Mouse (Mus musculus) gastrocnemius, adult 2 months (tissue): ENCODE data around the gene Tnfrsf23. TPM values are rescaled to one million over a fixed set of nuclear protein-coding genes. Genes with fewer than 3 reads are reported as not detected.
A peak's percentile ranks its signal among the peaks of the same experiment; 100 is the strongest.

ENCODE experiments used
- DNase-seq: peaks from one replicate; pipeline ENCODE4 v3.0.0; 2022
- H3K27ac ChIP-seq: fragments of 200-600 bp; 2 replicates; pipeline ENCODE4 v1.8.1; 2022; ENCODE audit warnings: mild to moderate bottlenecking
- H3K4me3 ChIP-seq: fragments of 200-600 bp; 2 replicates; pipeline ENCODE4 v1.8.1; 2022; ENCODE audit warnings: mild to moderate bottlenecking, moderate library complexity
- CTCF ChIP-seq: fragments of 200-600 bp; IDR thresholded peaks from 2 replicates; pipeline ENCODE4 v1.8.1; 2022; ENCODE audit warnings: antibody characterized with exemption, mild to moderate bottlenecking, moderate library complexity
- intact Hi-C: fragments of 180-260 bp; cut with DNase I; formaldehyde crosslinking; loops from one replicate; pipeline ENCODE4 v1.15.1; 2025
- long read RNA-seq, 2 experiments: library from polyadenylated mRNA; stranded (forward); transcript quantifications; one replicate each; pipeline ENCODE4 v2.0.0; 2021
- total RNA-seq, 2 experiments: library from RNA; stranded (reverse); gene quantifications; 2 replicates each; pipeline ENCODE4 v1.2.3; 2021

Gene Tnfrsf23
- total RNA-seq: 1 to 10 TPM; 3.0 to 4.1 TPM
- long read RNA-seq, experiment 1, partial matches to known transcripts: 0 of 1 reads
- long read RNA-seq, experiment 1, other reads (novel, unspliced or antisense): 1 of 1 reads
- long read RNA-seq, experiment 2: 0 reads

DNA sequence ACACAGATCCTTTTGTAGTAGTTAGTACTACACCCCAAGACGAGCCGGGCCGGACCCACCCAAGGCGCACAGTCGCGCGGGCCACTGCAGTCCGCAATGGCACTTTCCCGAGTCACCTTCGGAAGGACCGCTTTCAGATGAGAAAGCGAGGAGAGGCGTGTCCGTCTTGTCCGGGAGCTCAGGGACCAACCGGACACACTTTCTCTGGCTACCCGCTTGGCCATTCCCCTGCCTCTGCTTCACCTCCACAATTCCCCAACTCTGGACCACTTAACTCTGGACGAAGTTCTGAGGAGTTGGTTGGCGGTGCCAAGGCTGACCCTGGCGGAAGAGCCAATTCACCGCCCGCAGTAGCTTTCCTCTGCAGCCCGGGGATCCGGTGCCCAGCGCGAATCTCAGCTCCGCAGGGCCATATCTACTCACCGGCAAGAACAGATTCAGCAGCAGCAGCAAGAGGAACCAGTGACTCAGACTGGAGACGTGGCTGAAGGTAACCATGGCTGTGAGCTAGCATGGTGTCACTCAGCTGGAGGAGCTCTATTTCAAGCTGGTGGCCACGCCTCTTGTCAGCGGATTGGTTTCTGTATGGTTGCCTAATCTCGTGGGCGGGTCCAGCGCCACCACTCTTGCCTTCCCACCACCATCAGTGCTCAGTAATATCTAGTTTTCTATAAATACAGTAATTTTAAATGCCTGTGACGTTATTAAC is at the start of gene Tnfrsf23:
Gene Tnfrsf23 (minus strand): TSS at position 514 of the 709 bp plus-strand sequence.
- DNase-seq: peak; percentile 86
- TF ChIP-seq CTCF: no peak
- intact Hi-C loops: no loop called here
- H3K4me3 ChIP-seq: peak within 1 kb of the TSS; percentile 74
- H3K27ac ChIP-seq: peak within 1 kb of the TSS; percentile 79

DNA sequence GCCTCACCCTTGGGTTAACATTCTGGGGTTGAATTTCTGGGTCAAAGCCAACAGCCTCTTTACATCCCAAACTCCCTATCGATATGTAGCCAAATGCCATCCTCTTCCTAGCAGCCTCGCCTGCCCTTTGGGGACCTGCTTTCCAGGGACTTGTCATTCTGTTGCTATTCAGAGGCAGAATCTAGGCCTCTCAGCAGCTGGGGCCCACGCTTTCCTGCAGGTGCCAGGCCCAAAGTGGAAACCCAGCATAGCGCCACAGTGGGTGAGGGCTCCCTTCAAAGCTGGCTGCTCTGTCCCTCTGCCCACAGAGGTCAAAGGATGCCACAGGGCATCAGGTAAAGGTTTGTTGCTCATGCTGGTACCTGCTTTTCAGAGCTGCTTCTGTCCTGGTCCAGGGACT is 48.1 kb upstream of the Tnfrsf23 start:
- no peak overlapping the region for H3K27ac ChIP-seq
- no peak for TF ChIP-seq CTCF
- no peak overlapping the region for H3K4me3 ChIP-seq
- intact Hi-C loops: no loop called here
- no peak for DNase-seq

DNA sequence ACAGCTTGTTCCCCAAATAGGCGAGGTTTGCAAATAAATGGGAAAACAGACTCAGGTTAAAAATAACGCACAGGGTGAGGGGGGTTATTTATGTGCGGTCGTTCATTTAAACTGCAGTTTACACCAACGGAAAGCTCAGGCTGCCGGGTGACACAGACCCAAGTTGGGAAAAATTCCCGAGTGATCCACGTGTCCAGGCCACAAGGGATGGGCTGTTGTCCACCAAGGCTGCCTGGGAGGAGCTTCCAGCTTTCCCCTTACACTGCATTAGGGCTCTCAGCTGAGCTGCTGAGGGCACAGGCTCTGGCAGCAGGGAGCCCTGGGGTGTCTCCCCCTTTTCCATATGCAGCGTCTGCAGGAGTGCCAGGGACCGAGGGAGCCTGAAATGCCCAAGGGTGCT is 44.2 kb upstream of the Tnfrsf23 start:
- no peak for TF ChIP-seq CTCF
- Histone ChIP-seq H3K27ac (peak overlapping the region; percentile 78), H3K4me3 (peak overlapping the region; percentile 24)
- peak; percentile 65 for DNase-seq
- intact Hi-C loops: no loop called here

DNA sequence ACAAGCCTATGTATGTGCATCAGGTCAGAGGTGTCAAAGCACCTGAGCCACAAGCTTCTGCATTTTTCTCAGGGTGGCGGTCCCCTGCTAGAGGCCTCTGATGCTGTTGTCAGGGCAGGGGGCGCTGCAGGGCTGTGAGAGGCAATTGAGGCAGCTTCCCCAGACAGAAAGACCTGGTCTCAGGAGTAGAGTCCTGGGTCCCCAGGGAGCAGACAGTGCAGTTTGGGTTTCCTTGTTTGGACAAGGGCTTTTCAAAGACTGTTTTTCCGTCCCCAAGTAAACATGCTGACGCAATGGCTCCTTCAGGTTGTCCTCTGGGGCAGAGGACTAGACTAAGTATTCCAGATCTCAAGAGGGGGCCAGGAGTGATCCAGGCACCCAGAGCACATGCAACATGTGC is 40.7 kb upstream of the Tnfrsf23 start:
- no peak for TF ChIP-seq CTCF

DNA sequence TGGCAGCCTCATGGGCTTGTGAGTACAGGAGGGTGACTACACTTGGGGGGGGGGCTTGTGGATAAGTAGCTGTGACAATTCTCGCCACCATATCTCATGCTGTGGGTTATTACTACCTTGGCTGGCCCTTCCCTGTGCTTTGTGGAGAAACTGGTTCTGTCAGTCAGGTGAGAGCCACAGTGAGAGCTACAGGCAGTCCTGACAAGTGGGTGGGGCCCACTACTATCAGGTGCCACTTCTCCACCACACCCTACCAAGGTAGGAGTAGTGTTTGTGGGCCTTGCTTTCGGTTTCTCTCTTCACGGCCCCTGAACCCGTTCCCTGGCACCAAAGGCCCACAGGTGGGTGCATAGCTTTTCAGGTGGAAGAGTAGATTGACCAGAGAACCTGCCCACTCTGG is 38.2 kb upstream of the Tnfrsf23 start:
- H3K27ac ChIP-seq: peak overlapping the region; percentile 53; the same call in 1 of the 2 replicates
- intact Hi-C loops: no loop called here
- no peak for DNase-seq
- TF ChIP-seq CTCF: no peak
- no peak overlapping the region for H3K4me3 ChIP-seq

More for the DNA sequence above, 40.7 kb upstream of the Tnfrsf23 start:
- Histone ChIP-seq H3K4me3 (no peak overlapping the region), H3K27ac (peak overlapping the region; percentile 24; the same call in 1 of the 2 replicates)
- intact Hi-C loops: no loop called here
- peak; percentile 44 for DNase-seq

DNA sequence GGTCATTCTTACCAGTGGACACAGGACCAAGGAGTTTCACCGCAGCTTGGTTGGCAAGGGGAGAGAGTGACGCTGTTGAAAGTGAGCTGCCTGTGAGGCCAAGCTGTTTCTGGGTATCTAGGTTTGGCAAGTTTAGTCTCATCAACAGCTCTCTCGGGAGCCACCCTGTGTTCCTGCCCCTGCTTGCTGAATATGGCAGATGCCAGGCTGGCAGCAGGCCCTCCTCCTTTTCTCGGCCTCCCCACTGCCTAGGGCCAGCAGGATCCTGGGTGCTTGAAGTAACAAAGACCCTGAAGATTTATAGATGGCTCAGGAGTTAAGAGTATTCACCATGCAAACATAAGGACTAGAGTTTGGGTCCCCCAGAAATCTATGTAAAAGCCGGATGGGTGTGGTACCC is 37.0 kb upstream of the Tnfrsf23 start:
- Histone ChIP-seq H3K4me3 (no peak overlapping the region), H3K27ac (peak overlapping the region; percentile 53; the same call in 1 of the 2 replicates)
- no peak for TF ChIP-seq CTCF
- intact Hi-C loops: no loop called here
- DNase-seq: peak; percentile 68

DNA sequence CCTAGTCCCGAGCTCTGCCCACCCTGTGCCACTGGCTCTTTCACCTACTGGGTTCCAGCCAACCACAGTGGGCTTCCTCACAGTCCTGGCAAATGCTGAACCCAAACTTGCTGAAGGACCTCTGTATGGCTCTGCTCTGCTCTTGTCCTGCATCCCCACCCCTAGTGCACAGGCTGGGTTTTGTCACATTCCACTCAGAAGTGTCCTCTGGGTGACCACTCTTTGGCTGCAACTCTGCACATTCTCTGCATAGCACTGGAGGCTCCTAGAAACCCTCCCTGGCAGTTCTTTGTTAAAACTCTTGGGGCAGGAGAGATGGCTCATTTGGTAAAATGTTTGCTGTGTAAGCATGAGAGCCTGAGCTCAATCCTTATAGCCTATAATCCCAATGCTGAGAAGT is 32.1 kb upstream of the Tnfrsf23 start:
- intact Hi-C loops: no loop called here
- Histone ChIP-seq H3K4me3 (no peak overlapping the region), H3K27ac (no peak overlapping the region)
- no peak for TF ChIP-seq CTCF
- DNase-seq: no peak

DNA sequence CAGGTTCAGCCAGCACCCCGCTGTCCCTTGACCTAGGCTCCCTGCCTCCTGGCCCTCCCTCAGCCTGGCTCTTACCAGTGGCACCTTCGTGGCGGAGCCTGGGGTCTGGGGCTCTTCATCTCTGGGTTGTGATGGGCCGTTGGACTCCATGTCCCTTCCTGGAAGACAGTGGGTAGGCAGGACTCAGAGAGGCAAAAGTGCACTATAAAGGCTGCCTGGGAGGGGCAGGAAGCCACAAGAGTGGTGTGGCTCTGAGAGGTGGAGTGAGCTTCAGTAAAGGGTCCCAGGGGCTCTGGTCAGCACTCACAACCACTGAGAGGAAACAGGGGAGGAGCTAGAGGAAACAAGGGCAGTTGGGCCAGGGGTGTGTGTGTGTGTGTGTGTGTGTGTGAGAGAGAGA is 27.7 kb upstream of the Tnfrsf23 start:
- peak overlapping the region; percentile 3; the same call in 1 of the 2 replicates for H3K27ac ChIP-seq
- no peak overlapping the region for H3K4me3 ChIP-seq
- no peak for DNase-seq
- TF ChIP-seq CTCF: no peak
- intact Hi-C loops: no loop called here

DNA sequence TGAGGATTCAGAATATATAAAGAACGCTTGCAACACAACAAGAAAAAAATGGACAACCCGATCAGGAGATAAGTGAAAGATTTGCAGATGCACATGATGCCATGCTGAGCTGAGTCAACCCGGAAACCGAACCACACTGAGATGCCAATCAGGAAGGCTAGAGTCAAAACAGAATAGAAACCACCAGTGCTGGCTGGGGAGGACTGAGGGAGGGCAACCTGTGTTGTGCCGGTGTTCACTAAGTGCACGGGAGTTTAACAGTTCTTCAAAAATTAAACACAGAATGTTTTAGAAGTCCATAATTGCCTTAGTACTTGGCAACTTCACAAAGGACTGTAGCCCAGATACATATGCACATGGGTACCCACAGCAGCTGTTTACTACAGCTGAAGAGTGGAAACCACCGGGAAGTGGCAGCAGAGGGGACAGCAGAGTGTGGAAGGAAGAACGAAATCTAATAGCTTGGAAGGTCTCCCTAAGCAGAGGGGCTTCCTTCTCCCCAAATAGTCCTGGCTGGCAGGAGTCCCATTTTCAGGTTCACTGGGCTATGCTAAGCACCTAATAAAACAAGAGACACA is 27.2 kb upstream of the Tnfrsf23 start:
- intact Hi-C loops: no loop called here
- TF ChIP-seq CTCF: no peak
- Histone ChIP-seq H3K27ac (peak overlapping the region; percentile 3; the same call in 1 of the 2 replicates), H3K4me3 (no peak overlapping the region)
- DNase-seq: no peak

DNA sequence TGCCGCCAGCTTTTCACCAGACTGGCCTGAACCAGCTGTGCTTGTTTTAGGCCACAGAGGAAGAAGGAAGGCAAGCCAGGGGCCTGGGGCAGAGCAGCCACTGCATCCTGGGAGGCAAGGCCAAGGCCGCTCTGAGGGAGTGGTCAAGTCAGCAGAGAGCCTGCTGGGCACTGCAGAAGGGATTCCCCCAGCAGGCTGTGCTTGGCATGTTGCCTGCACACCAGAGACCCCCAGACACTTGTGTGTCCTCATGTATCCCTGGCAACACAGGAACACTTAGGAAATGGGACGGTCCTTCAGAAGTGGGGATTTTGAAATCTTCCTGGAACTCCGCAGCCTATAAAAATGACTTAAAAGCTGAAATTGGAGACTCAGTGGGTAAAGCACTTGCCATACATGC is 26.4 kb upstream of the Tnfrsf23 start:
- TF ChIP-seq CTCF: no peak
- H3K27ac ChIP-seq: no peak overlapping the region
- intact Hi-C loops: no loop called here

DNA sequence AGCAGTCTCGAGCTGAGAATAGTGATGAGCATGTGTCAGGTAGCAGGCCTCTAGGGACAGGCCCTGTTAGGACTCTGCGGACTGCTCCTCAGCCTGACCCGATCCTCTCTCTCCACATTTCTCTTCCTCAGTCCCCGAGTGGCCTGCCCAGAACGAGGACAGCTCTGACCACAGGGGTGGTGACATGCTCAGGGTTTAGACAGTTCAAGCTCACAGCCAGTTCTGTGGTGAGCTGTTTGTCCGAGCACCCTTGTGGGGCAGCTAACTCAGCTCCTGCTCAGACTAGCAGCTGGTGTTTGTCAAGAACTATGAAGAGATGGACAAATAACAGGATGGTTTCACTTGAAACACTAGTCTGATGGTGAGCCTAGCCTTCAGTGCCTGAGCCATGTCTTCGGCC is 25.7 kb upstream of the Tnfrsf23 start:
- no peak for TF ChIP-seq CTCF
- no peak overlapping the region for H3K27ac ChIP-seq
- H3K4me3 ChIP-seq: no peak overlapping the region
- intact Hi-C loops: no loop called here
- DNase-seq: no peak

More for the DNA sequence above, 26.4 kb upstream of the Tnfrsf23 start:
- DNase-seq: no peak
- no peak overlapping the region for H3K4me3 ChIP-seq

DNA sequence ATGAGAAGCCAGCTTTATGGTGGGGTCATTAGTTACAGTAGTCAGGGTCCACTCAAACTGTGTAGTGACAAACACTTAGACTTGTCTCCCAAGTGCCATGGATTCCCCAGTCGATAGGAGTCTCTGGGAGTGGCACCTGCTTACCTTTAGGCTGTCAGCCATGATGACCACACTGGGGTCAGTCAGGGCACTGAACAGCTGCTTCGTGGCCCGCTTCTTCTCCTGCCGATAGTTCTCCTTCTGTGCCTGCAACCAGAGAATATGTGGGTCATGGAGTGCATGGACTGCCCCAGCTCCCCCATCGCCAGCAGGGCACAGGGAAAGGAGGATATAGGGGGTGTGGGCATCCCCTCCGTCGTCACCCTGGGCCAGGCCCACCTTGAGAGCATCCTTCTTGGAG is 23.7 kb upstream of the Tnfrsf23 start:
- Histone ChIP-seq H3K4me3 (no peak overlapping the region), H3K27ac (no peak overlapping the region)
- DNase-seq: no peak
- intact Hi-C loops: no loop called here
- TF ChIP-seq CTCF: no peak

DNA sequence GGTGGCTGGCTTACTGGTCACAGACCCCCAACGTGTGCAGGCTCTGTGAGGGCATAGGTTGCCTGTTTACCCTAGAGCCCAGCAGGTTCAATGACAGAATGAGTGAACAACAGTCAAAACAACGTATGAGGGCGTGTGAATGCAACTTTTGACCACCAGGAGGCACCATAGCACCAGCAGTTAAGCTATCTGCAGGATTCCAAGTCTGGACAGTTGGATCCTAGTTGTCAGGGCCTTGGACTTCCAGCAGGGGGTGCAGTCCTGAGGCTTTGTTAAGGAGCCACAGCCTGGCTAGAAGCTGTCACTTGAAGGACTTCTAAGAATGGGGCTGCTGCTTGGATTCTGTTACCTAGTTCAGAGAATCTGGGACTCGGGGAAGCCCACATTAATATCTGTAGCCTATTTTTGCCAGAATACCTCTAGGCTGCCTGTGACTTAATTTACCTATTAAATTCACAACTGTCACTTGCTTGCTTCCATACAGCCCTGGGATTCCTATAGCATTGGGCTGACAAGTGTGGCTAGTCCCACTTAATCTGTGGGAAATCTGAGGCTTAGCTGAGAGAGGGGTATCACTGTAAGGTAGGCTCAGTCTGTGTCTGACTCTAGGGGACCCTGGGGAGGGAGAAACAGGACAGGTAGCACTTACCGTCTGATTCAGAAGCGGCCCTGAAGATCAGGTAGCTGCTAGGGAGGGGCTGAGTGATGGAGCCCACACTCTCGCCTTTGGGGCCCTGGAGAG is 21.2 kb upstream of the Tnfrsf23 start:
- peak; percentile 93 for DNase-seq
- Histone ChIP-seq H3K4me3 (no peak overlapping the region), H3K27ac (no peak overlapping the region)
- no peak; the same call in 1 of the 2 replicates for TF ChIP-seq CTCF
- intact Hi-C loops: loop anchor here (1.0 kb wide), 2 partner anchors 41 to 57 kb away; no protein-coding TSS in a partner anchor
